Comparison of ENCODE assay signal across 9 mouse cellular contexts in genomic region chr2:125259230-125260120, GRCm38 (mm10). TPM values are rescaled to one million over a fixed set of nuclear protein-coding genes. Genes with fewer than 3 reads are reported as not detected.
DNase-seq lines count a peak whose midpoint lies in the region; ATAC-seq and TF ChIP-seq lines count a peak whose summit lies in the region.
"Had no signal": no experiment of that assay in that cellular context is flagged by ENCODE, and none has a peak within 500 bp of the region (broad histone marks: within the 10 kb centered on the region; RNA-seq: fewer than 3 reads in every experiment).

No protein-coding gene starts in this region.

- no peak for TF ChIP-seq POLR2A in lung, adult 2 months (IDR thresholded peaks at IDR 0.05; ENCODE audit: borderline replicate concordance, extremely low read depth, low read depth, low read length)

- 84% methylated on average over 14 of the region's 14 CpGs for WGBS in lung, adult 2 months

- peak; percentile 34 for DNase-seq in cerebellum, adult 9-10 months
- DNase-seq in lung, adult 2 months: no peak
- DNase-seq in lung, adult 18-20 months: no peak
- DNase-seq in embryo, embryonic 9.5 days (ENCODE audit: extremely low spot score): peak; percentile 25
- DNase-seq in lung, postnatal 14 days: peak; percentile 38
- no peak for DNase-seq in urinary bladder, postnatal 36 days (ENCODE audit: low spot score in 2 of 2)
- DNase-seq in neural tube, embryonic 10.5 days (ENCODE audit: extremely low spot score, low spot score): no peak

- no peak for ATAC-seq in cerebellum, adult (ENCODE audit: insufficient number of reproducible peaks, low FRiP score, low TSS enrichment)

- no peaks in the 10 kb centered on the region for H3K4me1 ChIP-seq in lung, adult 2 months (ENCODE audit: control insufficient read depth, insufficient read depth, low read length)

- TF ChIP-seq CTCF in lung, adult 2 months (IDR thresholded peaks at IDR 0.05; ENCODE audit: insufficient read depth, low read length): peak; percentile 21; the same call in 1 of the 2 replicates

- H3K4me3 ChIP-seq in lung, adult 2 months (replicated peaks; ENCODE audit: extremely low read depth, low read depth, low read length): no peak overlapping the region
- H3K4me3 ChIP-seq: heart, embryonic 13.5 days had no signal

RNA-seq across cellular contexts. Expression of gene Dut, which starts 12.5 kb away (rescaled TPM):
- polyA plus RNA-seq in lung, adult 2 months (2012; rRNA removed): 15.1 and 21.2 TPM in 2 replicates

Comparison
In these comparisons a context has a peak if more than half of its experiments do, and no peak if none do; other contexts are left out.
1. DNase-seq: peak in cerebellum, adult 9-10 months (single experiment), embryo, embryonic 9.5 days (single experiment) and lung, postnatal 14 days (single experiment); none in lung, adult 2 months (single experiment), lung, adult 18-20 months (0 of 2), urinary bladder, postnatal 36 days (0 of 2) and neural tube, embryonic 10.5 days (single experiment).